Mouse (Mus musculus): ENCODE data around the gene Mob1b. TPM values are rescaled to one million over a fixed set of nuclear protein-coding genes. Genes with fewer than 3 reads are reported as not detected.
A peak's percentile ranks its signal among the peaks of the same experiment; 100 is the strongest.

Mob1b gene
- total and polyA plus RNA-seq, 3 experiments = 7.0 to 11.9 (median 10.5) TPM

DNA sequence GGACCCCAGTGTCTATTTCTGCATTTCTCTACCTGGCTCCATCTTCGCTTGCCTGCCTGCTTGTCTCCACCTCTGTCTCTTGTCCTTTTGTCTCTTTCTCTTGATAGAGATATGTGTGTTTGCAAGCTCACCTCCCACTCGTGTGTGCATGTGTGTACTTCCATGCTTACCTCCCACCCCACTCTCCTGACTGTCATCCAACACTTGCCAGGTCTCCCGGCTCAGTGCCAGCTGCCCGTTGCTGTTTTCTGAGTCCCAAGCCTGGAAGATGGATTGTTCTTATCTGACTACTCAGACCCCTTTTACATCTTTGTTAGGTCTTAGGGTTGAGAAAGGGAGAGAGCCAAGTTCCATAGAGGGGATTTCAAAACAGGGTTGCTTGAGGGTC is 1.6 kb downstream of the Mob1b start:
- Histone ChIP-seq H3K27me3 (replicated peaks) (no peaks in the 10 kb centered on the region), H3K9me3 (replicated peaks; ENCODE audit: low read length) (no peaks in the 10 kb centered on the region), H3K4me2 (ENCODE audit: insufficient read depth, low read depth, poor library complexity, severe bottlenecking) (peak overlapping the region; percentile 60), H3K4me1 (ENCODE audit: control insufficient read depth in 1 of 2, insufficient read depth in 2 of 2) (peaks cover 14 to 41% of the 10 kb centered on the region in 2 experiments), H3K27ac (ENCODE audit: insufficient read depth, low read depth) (no peak overlapping the region), H3K79me2 (replicated peaks; ENCODE audit: control insufficient read depth, extremely low read depth, insufficient read depth, poor library complexity, severe bottlenecking) (peaks cover 33% of the 10 kb centered on the region), H3K36me3 (replicated peaks in 1 of 2; ENCODE audit: control insufficient read depth in 1 of 2, insufficient read depth in 1 of 2, low read length in 1 of 2) (peaks cover 0 to 10% of the 10 kb centered on the region in 2 experiments), H3K4me3 (replicated peaks in 1 of 3; ENCODE audit: low read depth in 2 of 3, low read length in 2 of 3, poor library complexity in 1 of 3) (peak overlapping the region; percentile 73 to 100 (median 99)), H3K9ac (ENCODE audit: insufficient read depth, low read depth) (peak overlapping the region; percentile 99; the same call in 1 of the 2 replicates)
- TF ChIP-seq MEF2A (IDR thresholded peaks at IDR 0.05; ENCODE audit: borderline replicate concordance, low read depth, low read length) = no peak
- TF ChIP-seq ZKSCAN1 (IDR thresholded peaks at IDR 0.05; ENCODE audit: borderline replicate concordance, low read depth, low read length) = no peak
- TF ChIP-seq CTCF (conservative IDR thresholded peaks at IDR 0.05 in 1 of 2, IDR thresholded peaks at IDR 0.05 in 1 of 2; ENCODE audit: low read depth in 2 of 2, low read length in 2 of 2) = no peak
- no peak for TF ChIP-seq ZC3H11A (IDR thresholded peaks at IDR 0.05; ENCODE audit: low read depth, low read length)
- TF ChIP-seq CHD1 (IDR thresholded peaks at IDR 0.05; ENCODE audit: low read depth, low read length) = no peak
- TF ChIP-seq EP300 (IDR thresholded peaks at IDR 0.05; ENCODE audit: low read length) = no peak
- TF ChIP-seq MYC (IDR thresholded peaks at IDR 0.05; ENCODE audit: low read depth, low read length) = no peak
- DNase-seq (ENCODE audit: extremely low read depth) = no peak
- in situ Hi-C loops (cut with MboI; ENCODE audit: low pct_ligation_motif_present, low pct_unique_long_range_greater_than_20kb, low sequenced_read_pairs) = no loop called here
- dilution Hi-C loops (cut with MboI; ENCODE audit: extremely low pct_ligation_motif_present, extremely low pct_unique_long_range_greater_than_20kb, low sequenced_read_pairs) = no loop called here

DNA sequence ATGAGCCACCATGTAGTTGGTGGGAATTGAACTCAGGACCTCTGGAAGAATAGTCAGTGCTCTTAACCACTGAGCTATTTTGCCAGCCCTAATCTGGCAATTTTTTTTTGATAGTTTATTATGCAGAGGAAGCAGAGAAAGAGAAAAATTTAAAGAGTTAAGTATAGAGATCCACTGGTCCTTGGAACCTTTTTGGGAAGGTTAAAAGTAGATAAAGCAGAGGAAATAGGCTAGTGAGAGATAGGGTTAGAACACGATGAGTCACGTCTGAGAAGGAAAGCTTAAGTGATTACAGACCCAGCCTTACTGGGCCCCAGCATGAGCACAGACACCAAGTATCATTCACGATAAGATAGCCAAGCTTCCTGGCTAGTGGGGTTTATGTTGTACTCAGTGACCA is 3.4 kb downstream of the Mob1b start:
- dilution Hi-C loops (cut with MboI; ENCODE audit: extremely low pct_ligation_motif_present, extremely low pct_unique_long_range_greater_than_20kb, low sequenced_read_pairs) = no loop called here
- H3K4me3 ChIP-seq (replicated peaks in 1 of 3; ENCODE audit: low read depth in 2 of 3, low read length in 2 of 3, poor library complexity in 1 of 3) = no peak overlapping the region
- H3K27me3 ChIP-seq (replicated peaks) = no peaks in the 10 kb centered on the region
- H3K9me3 ChIP-seq (replicated peaks; ENCODE audit: low read length) = no peaks in the 10 kb centered on the region
- H3K4me1 ChIP-seq (ENCODE audit: control insufficient read depth in 1 of 2, insufficient read depth in 2 of 2) = peaks cover 14 to 39% of the 10 kb centered on the region in 2 experiments
- H3K27ac ChIP-seq (ENCODE audit: insufficient read depth, low read depth) = no peak overlapping the region
- H3K36me3 ChIP-seq (replicated peaks in 1 of 2; ENCODE audit: control insufficient read depth in 1 of 2, insufficient read depth in 1 of 2, low read length in 1 of 2) = peaks cover 0 to 15% of the 10 kb centered on the region in 2 experiments
- no peak for TF ChIP-seq MAZ (IDR thresholded peaks at IDR 0.05; ENCODE audit: low read depth, low read length)
- no peak for TF ChIP-seq USF2 (conservative IDR thresholded peaks at IDR 0.05; ENCODE audit: low read depth, low read length)
- no peak for TF ChIP-seq ZC3H11A (IDR thresholded peaks at IDR 0.05; ENCODE audit: low read depth, low read length)
- no peak for TF ChIP-seq BHLHE40 (IDR thresholded peaks at IDR 0.05; ENCODE audit: low read depth, low read length)
- TF ChIP-seq MYC (IDR thresholded peaks at IDR 0.05; ENCODE audit: low read depth, low read length) = no peak
- no peak for DNase-seq (ENCODE audit: extremely low read depth)
- H3K9ac ChIP-seq (ENCODE audit: insufficient read depth, low read depth) = no peak overlapping the region
- H3K4me2 ChIP-seq (ENCODE audit: insufficient read depth, low read depth, poor library complexity, severe bottlenecking) = no peak overlapping the region
- H3K79me2 ChIP-seq (replicated peaks; ENCODE audit: control insufficient read depth, extremely low read depth, insufficient read depth, poor library complexity, severe bottlenecking) = peaks cover 37% of the 10 kb centered on the region
- in situ Hi-C loops (cut with MboI; ENCODE audit: low pct_ligation_motif_present, low pct_unique_long_range_greater_than_20kb, low sequenced_read_pairs) = no loop called here

DNA sequence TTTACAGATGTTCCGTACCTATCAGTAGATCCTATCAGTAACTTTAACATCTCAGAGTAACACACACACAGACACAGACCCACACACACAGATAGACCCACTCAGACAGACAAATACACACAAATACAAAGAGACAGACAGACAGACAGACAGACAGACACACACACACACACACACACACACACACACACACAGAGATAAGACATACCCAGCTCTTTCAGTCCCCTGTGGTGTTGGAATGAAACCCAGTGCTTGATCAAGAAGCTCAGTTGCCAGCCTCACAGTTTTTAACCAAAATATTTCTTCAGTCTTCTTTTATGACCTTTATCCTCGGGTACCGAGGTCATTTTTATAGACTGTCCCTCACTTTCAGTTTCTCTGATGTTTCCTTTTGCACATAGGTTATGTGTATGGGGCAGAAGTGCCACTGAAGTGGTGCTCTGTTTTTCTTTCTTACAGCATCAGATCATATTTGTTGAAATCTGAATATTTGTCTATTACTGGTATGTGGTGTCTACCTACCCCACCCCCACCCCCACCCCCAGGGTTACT is 7.0 kb downstream of the Mob1b start:
- dilution Hi-C loops (cut with MboI; ENCODE audit: extremely low pct_ligation_motif_present, extremely low pct_unique_long_range_greater_than_20kb, low sequenced_read_pairs) = no loop called here
- TF ChIP-seq E2F4 (IDR thresholded peaks at IDR 0.05; ENCODE audit: insufficient replicate concordance, low read depth, low read length) = no peak
- no peak for TF ChIP-seq JUN (IDR thresholded peaks at IDR 0.05; ENCODE audit: insufficient read depth, low read depth, low read length)
- no peak for TF ChIP-seq SMC3 (IDR thresholded peaks at IDR 0.05; ENCODE audit: low read depth, low read length)
- TF ChIP-seq TCF12 (IDR thresholded peaks at IDR 0.05; ENCODE audit: low read depth, low read length) = no peak
- no peak for TF ChIP-seq EP300 (IDR thresholded peaks at IDR 0.05; ENCODE audit: low read length)
- TF ChIP-seq KAT2A (IDR thresholded peaks at IDR 0.05; ENCODE audit: insufficient replicate concordance, low read length) = no peak
- no peak for TF ChIP-seq MAZ (IDR thresholded peaks at IDR 0.05; ENCODE audit: low read depth, low read length)
- TF ChIP-seq CTCF (conservative IDR thresholded peaks at IDR 0.05 in 1 of 2, IDR thresholded peaks at IDR 0.05 in 1 of 2; ENCODE audit: low read depth in 2 of 2, low read length in 2 of 2) = no peak
- no peak for TF ChIP-seq IRF4 (IDR thresholded peaks at IDR 0.05; ENCODE audit: low read depth, low read length)
- no peak for TF ChIP-seq ZMIZ1 (IDR thresholded peaks at IDR 0.05; ENCODE audit: low read depth, low read length)
- no peak for TF ChIP-seq MYC (IDR thresholded peaks at IDR 0.05; ENCODE audit: low read depth, low read length)
- TF ChIP-seq MAFK (IDR thresholded peaks at IDR 0.05; ENCODE audit: insufficient replicate concordance, low read length) = no peak
- TF ChIP-seq RCOR1 (conservative IDR thresholded peaks at IDR 0.05; ENCODE audit: low read depth, low read length) = no peak
- no peak for TF ChIP-seq NRF1 (IDR thresholded peaks at IDR 0.05; ENCODE audit: low read depth, low read length)
- TF ChIP-seq HCFC1 (IDR thresholded peaks at IDR 0.05; ENCODE audit: low read depth, low read length) = no peak
- TF ChIP-seq NELFE (IDR thresholded peaks at IDR 0.05; ENCODE audit: low read depth, low read length) = no peak
- TF ChIP-seq MEF2A (IDR thresholded peaks at IDR 0.05; ENCODE audit: borderline replicate concordance, low read depth, low read length) = no peak
- TF ChIP-seq ZC3H11A (IDR thresholded peaks at IDR 0.05; ENCODE audit: low read depth, low read length) = no peak
- TF ChIP-seq JUND (conservative IDR thresholded peaks at IDR 0.05; ENCODE audit: low read depth, low read length) = no peak
- no peak for DNase-seq (ENCODE audit: extremely low read depth)
- in situ Hi-C loops (cut with MboI; ENCODE audit: low pct_ligation_motif_present, low pct_unique_long_range_greater_than_20kb, low sequenced_read_pairs) = no loop called here
- peak overlapping the region; percentile 33; the same call in 1 of the 2 replicates for H3K9ac ChIP-seq (ENCODE audit: insufficient read depth, low read depth)
- H3K36me3 ChIP-seq (replicated peaks in 1 of 2; ENCODE audit: control insufficient read depth in 1 of 2, insufficient read depth in 1 of 2, low read length in 1 of 2) = peaks cover 3 to 30% of the 10 kb centered on the region in 2 experiments
- H3K27ac ChIP-seq (ENCODE audit: insufficient read depth, low read depth) = no peak overlapping the region
- H3K4me3 ChIP-seq (replicated peaks in 1 of 3; ENCODE audit: low read depth in 2 of 3, low read length in 2 of 3, poor library complexity in 1 of 3) = no peak overlapping the region
- no peaks in the 10 kb centered on the region for H3K9me3 ChIP-seq (replicated peaks; ENCODE audit: low read length)
- peaks cover 34% of the 10 kb centered on the region for H3K79me2 ChIP-seq (replicated peaks; ENCODE audit: control insufficient read depth, extremely low read depth, insufficient read depth, poor library complexity, severe bottlenecking)
- H3K27me3 ChIP-seq (replicated peaks) = no peaks in the 10 kb centered on the region
- peaks cover 4 to 22% of the 10 kb centered on the region in 2 experiments; a peak in 2 of 4 replicates for H3K4me1 ChIP-seq (ENCODE audit: control insufficient read depth in 1 of 2, insufficient read depth in 2 of 2)
- H3K4me2 ChIP-seq (ENCODE audit: insufficient read depth, low read depth, poor library complexity, severe bottlenecking) = peak overlapping the region; percentile 66

Data from CH12.LX (cell line).